Mouse (Mus musculus): ENCODE results near the gene Vps8.

The Vps8 gene

GRCm38 (mm10) chr16:21402068-21402467 lies 20.9 kb upstream of the Vps8 start:
- intact Hi-C loops (cut with DNase I), result no loop called here

- intact Hi-C loops (cut with DNase I), result no loop called here
Observed at GRCm38 (mm10) chr16:21403402-21403801, 19.5 kb upstream of the Vps8 start.

DNA sequence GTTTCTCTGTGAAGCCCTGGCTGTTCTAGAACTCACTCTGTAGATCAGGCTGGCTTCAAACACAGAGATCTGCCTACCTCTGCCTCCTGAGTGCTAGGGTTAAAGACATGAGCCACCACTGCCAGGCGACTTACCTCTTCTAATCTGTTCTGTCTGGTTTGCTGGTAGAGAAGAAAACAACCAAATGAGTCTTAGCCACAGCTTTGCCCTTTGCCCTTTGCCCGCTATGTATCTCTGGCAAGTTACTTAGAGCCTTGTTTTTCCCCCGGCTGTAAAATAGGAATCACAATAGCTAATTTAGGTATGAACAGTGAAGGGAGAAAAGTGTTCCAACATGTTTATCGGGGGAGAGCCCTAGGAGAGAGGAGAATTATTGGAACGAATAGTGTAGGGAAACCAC lies 18.3 kb upstream of the Vps8 start:
- intact Hi-C loops (cut with DNase I), result no loop called here

GRCm38 (mm10) chr16:21405224-21405969 lies 17.5 kb upstream of the Vps8 start:
- intact Hi-C loops (cut with DNase I), result no loop called here

DNA sequence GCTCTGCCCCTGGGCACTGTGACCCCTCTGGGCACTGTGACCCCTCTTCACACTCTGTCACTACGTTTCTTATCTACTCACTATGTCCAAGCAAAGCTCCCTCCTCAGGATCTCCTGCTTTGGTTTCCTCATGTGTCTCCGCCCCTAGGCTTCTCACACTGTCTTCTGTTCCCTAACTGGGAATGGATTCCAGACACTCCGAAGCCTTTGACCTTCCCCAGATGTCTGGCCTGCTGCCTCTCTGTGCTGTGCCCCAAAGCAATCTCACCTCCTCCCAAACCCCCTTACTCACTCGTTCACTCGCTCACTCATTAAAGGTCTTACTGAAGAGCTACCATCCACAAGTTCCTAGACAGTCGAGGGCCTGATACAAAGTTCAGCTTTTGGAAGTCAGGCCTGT lies 16.8 kb upstream of the Vps8 start:
- intact Hi-C loops (cut with DNase I), result no loop called here

- intact Hi-C loops (cut with DNase I), result loop anchor here (1.0 kb wide), 1 partner anchor 207 kb away; the partner anchor contains the start of gene Ephb3
Observed at GRCm38 (mm10) chr16:21411779-21412178, 11.1 kb upstream of the Vps8 start.

- intact Hi-C loops (cut with DNase I), result loop anchor here (1.0 kb wide), 1 partner anchor 208 kb away; the partner anchor contains the start of gene Ephb3
Observed at GRCm38 (mm10) chr16:21412593-21413047, 10.3 kb upstream of the Vps8 start.

DNA sequence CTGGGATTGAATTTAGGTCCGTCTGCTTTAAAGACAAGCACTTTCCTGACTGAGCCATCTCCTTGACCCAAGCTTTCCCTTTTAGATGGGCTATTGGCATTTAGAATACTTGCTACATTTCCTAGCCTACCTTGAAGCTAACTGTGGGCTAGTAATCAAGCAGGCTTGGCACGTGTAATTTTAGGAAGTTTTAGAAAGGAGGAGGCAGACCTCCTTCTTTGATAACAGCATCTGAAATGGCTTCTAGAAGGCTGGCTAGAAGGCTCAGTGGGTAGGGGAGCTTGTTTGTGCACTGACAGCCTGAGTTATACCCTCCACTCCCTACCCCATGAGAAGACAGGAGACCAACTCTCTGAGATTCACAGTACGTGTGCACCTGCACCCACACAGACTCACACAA lies 9.1 kb upstream of the Vps8 start:
- intact Hi-C loops (cut with DNase I), result no loop called here

- intact Hi-C loops (cut with DNase I), result no loop called here
Observed at GRCm38 (mm10) chr16:21415128-21415527, 7.8 kb upstream of the Vps8 start.

GRCm38 (mm10) chr16:21418012-21418411 lies 4.9 kb upstream of the Vps8 start:
- intact Hi-C loops (cut with DNase I), result no loop called here

DNA sequence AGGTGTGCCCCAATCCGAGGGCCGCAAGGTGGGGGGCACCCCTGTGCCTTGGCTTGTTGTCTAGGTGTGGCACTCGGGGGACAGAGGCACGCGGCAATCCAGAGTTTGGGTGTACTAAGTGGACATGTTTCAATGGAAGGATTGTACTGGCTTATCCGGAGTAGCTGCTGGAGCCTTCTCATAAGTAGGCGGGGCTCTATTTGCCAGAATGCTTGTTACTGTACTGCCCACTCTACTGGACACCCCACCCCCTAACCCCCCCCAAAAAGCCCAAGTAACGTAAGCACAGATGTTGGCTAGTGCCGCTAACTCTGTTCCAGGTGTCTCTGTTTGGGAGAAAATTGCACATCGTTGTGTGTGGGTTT lies 610 bp downstream of the Vps8 start:
- intact Hi-C loops (cut with DNase I), result no loop called here

DNA sequence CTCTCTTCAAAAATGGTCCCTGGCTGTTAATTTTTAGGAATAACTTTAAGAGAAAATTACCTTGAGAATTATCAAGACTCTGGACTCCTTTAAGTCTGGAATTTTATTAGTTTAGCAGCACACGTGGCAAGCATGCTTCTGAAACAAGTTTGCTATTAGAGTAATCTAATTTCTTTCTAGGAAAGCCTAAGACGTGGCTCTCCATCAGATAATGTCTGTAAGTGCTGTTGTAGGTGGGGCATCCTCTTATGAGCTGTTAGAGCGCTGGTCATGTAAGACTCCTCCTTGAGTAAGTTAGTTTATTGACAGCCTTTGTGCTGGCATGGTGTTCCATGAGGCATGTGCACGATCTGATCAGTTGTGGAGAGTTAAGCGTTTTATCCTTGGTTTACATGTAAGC lies 5.2 kb downstream of the Vps8 start:
- intact Hi-C loops (cut with DNase I), result no loop called here

GRCm38 (mm10) chr16:21430377-21431060 lies 7.6 kb downstream of the Vps8 start:
- intact Hi-C loops (cut with DNase I), result no loop called here

GRCm38 (mm10) chr16:21431614-21432013 lies 8.7 kb downstream of the Vps8 start:
- intact Hi-C loops (cut with DNase I), result no loop called here

- intact Hi-C loops (cut with DNase I), result no loop called here
Observed at GRCm38 (mm10) chr16:21433543-21433942, 10.6 kb downstream of the Vps8 start.

- intact Hi-C loops (cut with DNase I), result no loop called here
Observed at GRCm38 (mm10) chr16:21441012-21441411, 18.1 kb downstream of the Vps8 start.

DNA sequence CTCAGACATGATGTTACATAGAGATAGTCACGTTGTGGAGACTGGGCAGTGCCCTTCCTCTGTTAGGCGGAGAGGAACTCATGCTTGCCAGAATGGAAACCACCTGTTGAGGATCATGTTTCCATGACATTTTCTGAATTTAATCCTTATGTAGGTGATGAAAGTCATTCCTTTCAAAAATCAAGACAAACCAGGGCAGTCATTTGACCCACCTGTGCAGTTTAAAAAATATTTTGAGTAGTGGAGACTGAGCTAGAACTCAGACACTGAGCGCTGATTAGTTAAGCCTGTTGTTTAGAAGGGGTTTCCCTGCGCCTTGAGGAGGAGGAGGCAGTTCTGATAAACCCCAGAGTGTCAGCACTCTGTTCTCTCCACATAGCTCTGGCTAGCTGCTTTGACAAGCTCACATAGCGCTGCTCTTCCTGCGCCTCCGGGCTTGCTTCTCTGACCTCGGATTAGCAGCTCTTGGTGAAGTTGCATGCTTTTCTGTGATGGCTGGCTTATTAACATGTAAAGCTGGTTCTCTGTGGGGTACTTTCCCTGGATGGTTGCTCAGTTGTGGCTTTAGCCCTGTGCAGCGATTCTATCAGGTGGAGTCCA lies 22.2 kb downstream of the Vps8 start:
- intact Hi-C loops (cut with DNase I), result no loop called here

- intact Hi-C loops (cut with DNase I), result no loop called here
Observed at GRCm38 (mm10) chr16:21447447-21447846, 24.5 kb downstream of the Vps8 start.

DNA sequence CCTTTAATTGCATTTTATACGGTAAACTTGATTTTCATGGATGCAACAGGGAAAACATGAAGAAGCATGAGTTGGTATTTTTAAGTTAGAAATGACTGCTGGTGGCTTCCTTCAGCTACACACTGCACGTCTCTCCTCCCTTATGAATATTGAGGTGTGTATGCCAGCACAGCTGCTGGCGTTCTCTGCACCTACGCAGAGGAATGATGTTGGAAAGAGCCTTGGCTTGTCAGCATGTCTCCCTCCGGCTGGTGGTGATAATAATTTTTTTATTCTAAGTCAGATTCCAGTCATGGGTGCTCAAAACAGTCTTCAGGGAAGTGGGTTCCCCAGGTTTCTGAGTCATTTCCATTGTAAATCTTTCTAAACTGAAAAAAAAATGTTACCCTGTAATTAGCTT lies 25.5 kb downstream of the Vps8 start:
- intact Hi-C loops (cut with DNase I), result no loop called here

- intact Hi-C loops (cut with DNase I), result no loop called here
Observed at GRCm38 (mm10) chr16:21449890-21450289, 27.0 kb downstream of the Vps8 start.

DNA sequence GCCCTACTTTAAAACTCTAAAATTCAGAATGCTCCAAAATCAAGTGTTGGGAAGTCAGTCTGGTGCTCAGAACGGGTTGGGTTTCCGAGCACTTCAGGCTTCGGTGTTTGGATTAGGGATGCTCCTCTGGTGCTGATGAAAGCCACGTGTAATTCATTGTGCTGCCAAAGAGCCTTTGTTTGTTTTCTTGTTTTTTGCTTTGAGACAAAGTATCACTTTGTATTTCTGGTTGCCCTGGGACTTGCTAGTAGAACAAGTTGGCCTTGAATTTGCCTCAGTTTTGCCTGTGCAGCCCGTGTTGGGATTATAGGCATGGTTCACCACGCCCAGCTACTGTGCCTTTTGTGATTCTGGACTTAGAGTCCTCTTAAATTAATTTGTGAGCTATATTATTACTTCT lies 29.7 kb downstream of the Vps8 start:
- intact Hi-C loops (cut with DNase I), result no loop called here

DNA sequence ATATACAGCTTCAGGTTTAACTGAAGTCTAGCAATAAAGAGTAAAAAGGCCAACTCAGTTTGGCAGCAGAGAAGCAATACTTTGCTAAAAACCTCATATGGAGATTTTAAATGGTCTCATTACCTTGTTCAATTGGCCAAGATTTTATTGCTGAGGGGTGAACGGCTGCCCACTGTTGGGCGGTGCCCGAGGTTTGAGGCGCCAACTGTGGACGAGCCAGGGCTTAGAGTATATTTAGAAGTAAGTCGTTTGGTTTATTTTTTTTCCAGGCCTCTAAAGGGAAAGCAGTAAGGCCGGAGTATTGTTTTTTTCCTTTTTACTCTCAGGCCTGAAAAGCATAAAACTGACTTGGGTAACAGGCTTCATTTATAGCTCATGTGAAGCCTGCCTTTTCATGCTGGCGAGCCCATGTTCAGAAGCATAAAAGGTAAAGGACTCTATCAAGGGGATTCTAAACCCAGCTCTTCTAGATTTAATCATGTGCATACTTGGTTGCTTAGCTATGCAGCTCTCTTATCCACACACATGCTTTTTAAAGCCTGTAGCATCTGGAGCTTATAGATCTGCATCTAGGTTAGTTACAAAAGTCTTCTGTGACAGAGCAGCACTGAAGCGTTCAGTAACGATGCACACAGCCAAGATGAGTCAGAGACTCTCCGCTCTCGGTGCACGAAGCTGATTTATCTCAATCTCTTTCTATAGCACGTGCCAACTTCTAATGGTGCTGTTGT lies 34.9 kb downstream of the Vps8 start:
- intact Hi-C loops (cut with DNase I), result no loop called here

All from adrenal gland (tissue).